Mouse (Mus musculus) gonadal fat pad, adult 2 months (tissue): ENCODE results near the gene Inafm1. TPM values are rescaled to one million over a fixed set of nuclear protein-coding genes. Genes with fewer than 3 reads are reported as not detected.
"Not testable (repeated sequence)": the region's sequence is repeated elsewhere in the genome, so short reads cannot be mapped to it uniquely, and the experiment has no call there.

Experiments
- DNase-seq: peaks from one replicate; pipeline ENCODE4 v3.0.0-alpha.2; 2012; ENCODE audit warnings: low read depth
- polyA plus RNA-seq: library from polyadenylated mRNA; depleted of rRNA; stranded (reverse); fragments of >200 nt; gene quantifications from 2 replicates; pipeline ENCODE4 v1.2.3, GENCODE M21; 2012

Inafm1 gene
- polyA plus RNA-seq, 1 experiment = 37.4 TPM

GRCm38 (mm10) chr7:16297616-16298015, 24.2 kb upstream of the Inafm1 start:
- DNase-seq = no peak

DNA sequence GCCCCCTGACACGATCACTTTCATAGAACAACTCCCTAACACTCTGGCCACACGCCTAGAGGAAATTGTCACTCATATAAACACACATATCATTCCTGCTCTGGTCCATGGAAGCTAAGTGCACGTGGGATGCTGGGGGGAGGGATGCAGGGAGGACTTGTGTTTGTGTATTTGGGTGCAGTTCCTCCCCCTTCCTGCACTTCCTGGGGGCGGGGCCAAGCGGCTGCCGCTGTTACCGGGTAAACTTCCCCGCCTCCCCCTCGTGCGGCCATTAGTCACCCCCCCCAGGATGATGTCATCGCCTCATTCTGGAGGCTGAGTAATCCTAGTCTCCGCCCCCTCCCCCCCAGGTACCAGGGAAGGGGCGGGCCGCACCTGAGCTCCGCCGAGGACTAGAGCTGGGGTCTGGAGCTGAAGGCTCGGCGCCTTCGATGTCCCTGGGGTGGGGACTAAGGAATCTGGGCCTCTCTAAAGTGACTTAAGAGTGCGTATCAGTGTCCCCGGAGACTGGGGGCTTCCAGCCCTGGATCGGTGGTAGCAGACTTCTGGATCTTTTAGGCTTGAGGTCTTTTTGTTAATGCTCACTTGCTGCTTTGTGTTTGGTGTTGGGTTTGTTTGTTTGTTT, 23.5 kb upstream of the Inafm1 start:
- no peak for DNase-seq

- no peak for DNase-seq
These were observed 22.7 kb upstream of the Inafm1 start for GRCm38 (mm10) chr7:16296146-16296545.

DNA sequence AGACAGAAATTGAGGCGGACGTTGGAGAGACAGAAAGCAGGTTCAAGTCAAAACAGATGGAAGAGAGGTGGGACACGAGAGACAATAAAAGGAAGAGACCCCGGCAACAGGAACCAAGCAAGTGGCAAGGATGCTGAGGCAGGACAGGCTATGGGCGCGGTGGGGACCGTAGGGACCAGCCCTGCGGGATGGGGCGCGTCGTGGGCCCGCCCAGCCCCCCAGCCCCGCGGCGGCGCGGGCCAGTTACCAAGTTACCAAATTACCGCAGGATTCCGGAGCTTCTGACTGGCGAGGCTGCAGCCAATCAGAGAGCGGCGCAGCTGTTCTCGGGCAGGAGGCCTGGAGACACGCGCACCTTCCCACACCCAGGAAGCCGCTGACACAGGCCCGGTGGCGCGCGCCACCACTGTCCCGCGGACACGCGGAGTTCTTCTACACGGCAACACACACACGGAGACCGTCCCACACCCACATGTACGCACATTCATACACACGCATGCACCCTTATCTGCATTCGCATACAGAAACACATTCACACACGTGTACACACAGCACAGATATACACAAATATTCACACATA, 22.0 kb upstream of the Inafm1 start:
- no peak for DNase-seq

GRCm38 (mm10) chr7:16294837-16295236, 21.4 kb upstream of the Inafm1 start:
- no peak for DNase-seq

GRCm38 (mm10) chr7:16294346-16294745, 20.9 kb upstream of the Inafm1 start:
- DNase-seq = no peak

- DNase-seq = no peak
These were observed 14.4 kb upstream of the Inafm1 start for GRCm38 (mm10) chr7:16287791-16288190.

DNA sequence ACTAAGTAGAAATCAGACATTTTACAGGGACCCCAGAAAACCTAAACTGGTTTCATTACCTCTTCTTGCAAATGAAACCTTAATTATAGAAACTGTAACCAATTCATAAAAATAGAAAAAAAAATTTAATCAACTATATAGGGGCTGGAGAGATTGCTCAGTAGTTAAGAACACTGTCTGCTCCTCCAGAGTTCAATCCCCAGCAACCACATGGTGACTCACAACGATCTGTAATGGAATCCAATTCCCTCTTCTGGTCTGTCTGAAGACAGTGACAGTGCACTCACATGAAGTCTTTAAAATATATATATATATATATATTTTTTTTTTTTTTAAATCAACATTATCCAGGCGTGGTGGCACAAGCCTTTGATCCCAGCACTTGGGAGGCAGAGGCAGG, 13.6 kb upstream of the Inafm1 start:
- no peak for DNase-seq

DNA sequence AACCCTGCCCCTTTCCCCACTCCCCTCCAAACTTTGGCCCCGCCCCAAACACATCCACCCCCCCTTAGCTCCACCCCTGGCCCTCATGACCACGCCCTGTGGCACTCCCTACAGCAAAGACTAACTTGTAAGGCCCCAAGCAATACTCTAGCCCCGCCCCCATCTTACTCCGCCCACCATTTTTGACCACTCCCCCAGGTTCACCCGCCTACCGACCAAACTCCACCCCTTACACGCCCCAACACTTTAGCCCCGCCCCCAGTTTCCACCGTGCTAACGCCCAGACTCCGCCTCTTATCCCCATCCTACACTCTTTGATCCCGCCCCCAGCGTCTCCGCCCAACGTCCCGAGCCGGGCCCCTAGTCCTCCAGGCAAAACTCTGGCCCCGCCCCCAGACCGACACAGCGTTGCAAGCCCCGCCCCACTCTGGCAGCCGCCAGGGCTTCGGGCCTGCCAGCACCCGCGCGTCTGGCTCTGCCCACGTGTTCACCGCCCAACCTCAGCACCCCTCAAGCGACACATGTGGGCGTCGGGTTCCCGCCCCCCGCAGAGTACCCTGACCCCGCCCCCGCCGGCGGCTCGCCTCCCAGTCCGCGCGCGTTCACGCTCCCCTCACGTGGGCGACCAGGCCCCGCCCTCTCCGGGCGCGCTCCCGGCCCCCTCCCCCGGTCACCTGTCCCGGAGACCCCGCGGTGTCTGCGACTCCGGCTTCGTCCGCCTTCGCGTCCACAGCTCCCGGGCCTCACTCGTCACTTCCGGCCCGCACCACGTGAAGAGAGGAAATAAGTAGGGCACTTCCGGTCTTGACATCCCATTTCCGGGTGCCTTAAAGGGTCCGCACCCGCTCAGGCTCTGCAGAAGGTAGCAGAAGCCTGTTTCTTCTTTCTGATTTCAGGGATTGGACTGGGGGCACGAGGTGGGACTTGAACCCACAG, 12.9 kb upstream of the Inafm1 start, which contains the start of gene Ccdc9:
Gene Ccdc9 (minus strand): TSS at position 770 of the 936 bp plus-strand sequence.
- no peak for DNase-seq

DNA sequence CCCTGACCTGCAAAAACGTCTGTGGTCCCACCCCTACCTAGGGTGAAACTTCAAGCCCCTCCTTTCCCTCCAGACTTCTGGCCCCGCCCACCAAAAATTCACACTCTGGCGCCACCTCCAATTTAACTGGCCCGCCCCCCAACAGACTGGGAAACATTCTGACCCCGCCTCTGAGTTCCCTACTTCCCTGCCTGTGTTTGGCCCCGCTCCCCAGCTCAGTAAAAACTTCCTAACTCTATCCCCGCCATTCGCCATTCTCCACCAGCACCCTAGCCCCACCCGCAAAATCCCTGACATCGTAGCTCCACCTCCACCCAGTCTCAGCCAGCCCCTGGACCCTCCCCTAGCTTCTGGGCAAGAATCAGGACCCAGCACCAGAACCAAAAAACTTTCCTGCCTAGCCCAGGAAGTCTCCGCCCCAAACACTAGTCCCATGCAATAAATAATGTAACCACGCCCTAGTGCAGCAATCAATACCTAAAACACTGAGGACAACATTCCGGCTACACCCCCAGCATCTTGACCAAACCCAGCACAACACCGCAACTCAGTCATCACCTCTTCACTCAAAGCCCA, 12.1 kb upstream of the Inafm1 start:
- no peak for DNase-seq

DNA sequence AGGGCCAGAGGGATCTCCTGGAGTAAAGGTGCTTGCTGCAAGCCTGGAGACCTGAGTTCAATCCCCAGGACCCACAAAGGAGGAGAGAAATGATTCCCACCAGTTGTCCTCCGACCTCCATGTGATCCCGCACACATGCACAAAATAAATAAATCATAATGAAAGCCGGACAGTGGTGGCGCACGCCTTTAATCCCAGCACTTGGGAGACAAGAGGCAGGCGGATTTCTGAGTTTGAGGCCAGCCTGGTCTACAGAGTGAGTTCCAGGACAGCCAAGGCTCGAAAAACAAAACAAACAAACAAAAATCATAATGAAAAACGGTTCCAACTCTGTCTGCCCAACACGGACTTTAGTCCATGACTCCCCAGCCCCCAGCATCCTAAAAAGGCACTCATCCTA, 11.5 kb upstream of the Inafm1 start:
- no peak for DNase-seq

DNA sequence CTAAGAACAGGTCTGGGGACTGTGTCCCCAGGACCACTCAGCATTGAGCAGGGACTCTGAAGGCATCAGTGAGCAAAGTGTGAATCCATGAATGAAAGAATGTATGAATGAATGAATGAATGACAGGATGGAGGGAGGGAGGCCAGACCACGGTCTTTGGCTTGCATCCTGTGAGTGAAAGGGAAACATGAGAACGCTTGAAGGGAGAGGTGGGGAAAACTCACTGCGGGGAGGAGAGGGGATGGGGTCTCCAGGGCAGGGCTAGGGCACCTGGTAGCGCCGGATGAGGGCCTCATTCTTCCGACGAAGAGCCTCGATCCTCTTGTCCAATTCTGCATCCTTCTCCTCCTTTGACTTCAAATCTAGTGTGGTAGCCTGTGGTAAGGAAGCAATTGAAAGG, 10.6 kb upstream of the Inafm1 start:
- no peak for DNase-seq

DNA sequence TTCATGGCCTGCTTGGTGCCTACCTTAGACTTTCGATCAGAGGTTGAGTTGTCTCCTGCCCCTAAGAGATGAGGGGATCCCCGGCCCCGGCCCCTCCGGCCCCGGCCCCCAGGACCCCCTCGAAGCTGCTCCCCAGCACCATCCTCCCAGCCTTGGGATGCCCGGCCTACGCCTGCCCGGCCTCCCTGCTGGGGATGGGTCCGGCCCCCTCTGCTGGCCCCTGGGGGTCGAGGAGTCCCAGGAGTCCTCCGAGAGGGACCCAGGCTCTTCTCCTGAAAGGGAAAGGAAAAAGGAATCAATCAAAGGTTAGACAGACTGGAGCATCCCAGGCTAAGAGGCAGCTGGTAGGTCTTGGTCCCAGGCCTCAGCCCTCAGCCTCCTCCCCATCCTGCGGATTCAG, 8.9 kb upstream of the Inafm1 start:
- DNase-seq = no peak

- no peak for DNase-seq
These were observed 7.3 kb upstream of the Inafm1 start for GRCm38 (mm10) chr7:16280721-16281120.

GRCm38 (mm10) chr7:16274922-16275890, 1.8 kb upstream of the Inafm1 start:
- DNase-seq = no peak

DNA sequence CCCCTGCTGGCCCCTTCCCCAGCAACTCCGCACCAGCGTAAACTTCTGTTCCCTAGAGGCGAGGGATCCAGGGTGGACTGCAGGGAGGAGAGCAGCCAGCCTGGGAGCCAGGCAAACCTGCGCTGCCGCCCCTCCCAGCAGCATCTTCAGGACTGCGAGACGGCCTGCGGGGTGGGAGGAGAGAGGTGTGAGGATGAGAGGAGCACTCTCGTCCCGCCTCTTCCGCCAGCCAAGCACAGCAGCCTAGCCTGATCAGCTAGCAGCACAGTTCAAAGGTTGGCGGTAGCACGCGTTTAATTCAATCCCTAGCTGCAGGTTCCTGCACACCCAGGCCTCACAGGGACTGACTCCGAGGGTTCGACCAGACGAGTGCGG, 336 bp upstream of the Inafm1 start:
- no peak for DNase-seq

- no peak for DNase-seq
These were observed 736 bp downstream of the Inafm1 start for GRCm38 (mm10) chr7:16272681-16273080.

DNA sequence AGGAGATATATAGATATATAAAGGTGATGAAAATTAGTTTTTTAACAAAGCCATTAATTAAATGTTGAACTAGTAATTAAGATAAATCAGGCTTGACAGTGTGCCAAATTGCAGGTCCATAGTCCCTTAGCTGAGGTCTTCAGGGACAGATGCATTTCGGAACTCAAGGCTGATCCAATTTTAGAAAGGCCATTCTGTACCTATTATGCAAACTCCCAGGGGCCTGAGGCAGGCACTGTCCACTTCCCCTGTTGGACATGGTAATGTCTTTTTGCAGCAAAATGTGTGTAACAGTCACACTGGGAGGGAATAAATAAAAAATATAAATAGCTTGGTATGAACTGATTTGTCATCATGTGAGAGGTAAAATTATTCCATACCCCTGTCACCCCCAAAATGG, 2.3 kb downstream of the Inafm1 start:
- DNase-seq = no peak

DNA sequence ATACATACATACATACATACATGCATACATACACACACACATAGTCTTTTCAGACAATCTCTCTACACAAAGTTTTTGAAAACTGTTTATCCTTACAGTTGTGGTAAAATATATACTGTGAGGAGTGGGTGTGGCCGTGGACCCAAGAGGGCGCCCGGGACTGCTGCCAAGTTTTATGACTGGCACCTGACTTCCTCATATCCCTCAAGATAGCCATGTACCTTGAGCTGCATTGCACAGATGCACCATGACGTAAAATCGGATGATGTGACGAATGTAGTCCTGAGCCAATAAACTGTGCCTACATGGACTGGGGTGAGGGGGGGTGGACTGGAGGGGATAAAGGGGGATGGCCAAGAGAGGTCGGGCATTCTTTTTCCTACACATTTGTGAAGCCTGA, 6.8 kb downstream of the Inafm1 start:
- DNase-seq = not testable (repeated sequence)

GRCm38 (mm10) chr7:16265856-16266255, 7.6 kb downstream of the Inafm1 start:
- DNase-seq = no peak

- no peak for DNase-seq
These were observed 9.6 kb downstream of the Inafm1 start for GRCm38 (mm10) chr7:16263843-16264242.
